Mouse (Mus musculus) midbrain, embryonic 16.5 days (tissue): Measurements from ENCODE around the gene Gphb5. TPM values are rescaled to one million over a fixed set of nuclear protein-coding genes. Genes with fewer than 3 reads are reported as not detected.

Experiments
- ATAC-seq: fragments of 200-750 bp; cut with Nextera tagmentation; 2 replicates; pipeline ENCODE4 v1.8.0; 2017; ENCODE audit warnings: moderate TSS enrichment
- H3K27ac ChIP-seq: fragments of 300-500 bp; sonication (generic); 2 replicates; pipeline ENCODE4 v1.5.1; 2014; ENCODE audit warnings: mild to moderate bottlenecking, low read length, mixed read lengths
- H3K27me3 ChIP-seq: fragments of 300-500 bp; sonication (generic); 2 replicates; pipeline ENCODE4 v1.6.1; 2014; ENCODE audit warnings: low read depth, low read length, mixed read lengths; ENCODE audit not compliant: control insufficient read depth, insufficient read depth
- H3K36me3 ChIP-seq: fragments of 300-500 bp; sonication (generic); 2 replicates; pipeline ENCODE4 v1.6.1; 2014; ENCODE audit warnings: mild to moderate bottlenecking, low read length, moderate library complexity, mixed read lengths; ENCODE audit not compliant: control insufficient read depth, insufficient read depth
- H3K4me1 ChIP-seq: fragments of 300-500 bp; sonication (generic); 2 replicates; pipeline ENCODE4 v1.6.1; 2014; ENCODE audit warnings: mild to moderate bottlenecking, low read length, mixed read lengths; ENCODE audit not compliant: control insufficient read depth, insufficient read depth
- H3K4me2 ChIP-seq: fragments of 300-500 bp; sonication (generic); 2 replicates; pipeline ENCODE4 v1.6.1; 2014; ENCODE audit warnings: mild to moderate bottlenecking, low read length, mixed read lengths
- H3K4me3 ChIP-seq: fragments of 300-500 bp; sonication (generic); 2 replicates; pipeline ENCODE4 v1.5.1; 2014; ENCODE audit warnings: low read depth, mild to moderate bottlenecking, low read length, moderate library complexity, mixed read lengths
- H3K9ac ChIP-seq: fragments of 300-500 bp; sonication (generic); 2 replicates; pipeline ENCODE4 v1.6.1; 2014; ENCODE audit warnings: low read depth, low read length, mixed read lengths
- H3K9me3 ChIP-seq: fragments of 300-500 bp; sonication (generic); replicated peaks from 2 replicates; pipeline ENCODE4 v1.6.1; 2014; ENCODE audit warnings: mild to moderate bottlenecking, low read length, mixed read lengths; ENCODE audit not compliant: control insufficient read depth, poor library complexity, severe bottlenecking
- WGBS: fragments of 180-500 bp; shearing (Covaris S2); extraction: QIAGEN DNeasy Blood & Tissue Kit; methylation state at CpG from one replicate; pipeline ENCODE4 v1.1.7; 2014; 5-methylcytosine and 5-hydroxymethylcytosine counted together
- polyA plus RNA-seq: library from polyadenylated mRNA; unstranded; fragments of >200 nt; fragmentation: Nextera tagmentation; extraction: Ambion mirVana; gene quantifications from 2 replicates; pipeline ENCODE4 v1.2.1, GENCODE M21; 2015

The Gphb5 gene
- polyA plus RNA-seq, 1 experiment from 2014 or later: not detected

GRCm38 (mm10) chr12:75387156-75387555 is 29.4 kb downstream of the Gphb5 start:
- H3K9ac ChIP-seq: no peak overlapping the region
- no peak overlapping the region for H3K4me3 ChIP-seq
- no peak overlapping the region for H3K27ac ChIP-seq
- WGBS: 89% methylated on average over 8 of the region's 8 CpGs
- H3K9me3 ChIP-seq: no peaks in the 10 kb centered on the region
- no peak for ATAC-seq
- no peaks in the 10 kb centered on the region for H3K36me3 ChIP-seq
- no peaks in the 10 kb centered on the region for H3K27me3 ChIP-seq
- no peak overlapping the region for H3K4me2 ChIP-seq
- no peaks in the 10 kb centered on the region; the same call in 1 of the 2 replicates for H3K4me1 ChIP-seq

DNA sequence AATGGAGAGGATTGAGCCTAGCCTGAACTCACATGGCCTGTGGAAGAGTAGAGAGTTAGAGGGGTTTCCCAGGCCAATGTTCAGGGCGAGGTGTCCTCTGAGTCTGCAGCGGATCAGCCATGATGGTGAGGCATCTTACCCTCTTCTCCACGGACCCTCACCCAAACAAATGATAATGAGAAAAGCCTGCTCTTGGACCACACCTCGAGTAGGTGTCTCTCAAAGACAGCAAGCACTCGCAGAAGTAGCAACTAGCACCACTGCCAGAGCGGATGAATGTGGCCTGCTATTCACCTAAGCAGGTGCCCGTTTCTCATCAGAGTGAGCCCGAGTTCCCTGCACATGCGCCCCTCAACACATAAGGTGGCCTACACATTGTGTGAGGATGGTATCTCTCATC is 29.9 kb downstream of the Gphb5 start:
- no peaks in the 10 kb centered on the region for H3K36me3 ChIP-seq
- H3K9me3 ChIP-seq: no peaks in the 10 kb centered on the region
- H3K9ac ChIP-seq: no peak overlapping the region
- no peak for ATAC-seq
- no peak overlapping the region for H3K4me2 ChIP-seq
- H3K27ac ChIP-seq: no peak overlapping the region
- H3K4me1 ChIP-seq: no peaks in the 10 kb centered on the region; the same call in 1 of the 2 replicates
- no peaks in the 10 kb centered on the region for H3K27me3 ChIP-seq
- WGBS: 94% methylated on average over 9 of the region's 9 CpGs
- no peak overlapping the region for H3K4me3 ChIP-seq

DNA sequence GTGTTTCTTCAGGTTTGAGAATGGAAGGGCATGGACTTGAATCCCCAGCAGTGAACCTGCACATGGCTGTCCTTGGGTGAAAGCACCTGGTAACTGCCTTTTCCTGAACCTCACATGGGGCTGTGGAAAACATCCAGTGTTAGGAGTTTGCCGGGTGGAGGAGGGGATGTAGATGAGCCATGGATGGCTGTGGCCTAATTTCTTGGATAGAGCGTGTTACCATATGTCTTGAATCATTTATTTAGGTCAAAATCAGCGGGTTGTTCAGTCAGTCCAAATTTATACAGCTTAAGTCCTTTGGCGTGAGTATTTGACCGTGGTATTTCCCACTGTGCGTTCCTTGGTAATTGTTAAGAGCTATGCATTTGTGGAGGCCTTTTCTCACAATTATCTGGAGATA is 40.5 kb downstream of the Gphb5 start:
- Histone ChIP-seq H3K9me3 (no peaks in the 10 kb centered on the region), H3K4me1 (no peaks in the 10 kb centered on the region), H3K9ac (no peak overlapping the region), H3K27me3 (no peaks in the 10 kb centered on the region), H3K27ac (no peak overlapping the region), H3K4me3 (no peak overlapping the region), H3K36me3 (no peaks in the 10 kb centered on the region), H3K4me2 (no peak overlapping the region)
- ATAC-seq: no peak
- 83% methylated on average over 6 of the region's 6 CpGs for WGBS

DNA sequence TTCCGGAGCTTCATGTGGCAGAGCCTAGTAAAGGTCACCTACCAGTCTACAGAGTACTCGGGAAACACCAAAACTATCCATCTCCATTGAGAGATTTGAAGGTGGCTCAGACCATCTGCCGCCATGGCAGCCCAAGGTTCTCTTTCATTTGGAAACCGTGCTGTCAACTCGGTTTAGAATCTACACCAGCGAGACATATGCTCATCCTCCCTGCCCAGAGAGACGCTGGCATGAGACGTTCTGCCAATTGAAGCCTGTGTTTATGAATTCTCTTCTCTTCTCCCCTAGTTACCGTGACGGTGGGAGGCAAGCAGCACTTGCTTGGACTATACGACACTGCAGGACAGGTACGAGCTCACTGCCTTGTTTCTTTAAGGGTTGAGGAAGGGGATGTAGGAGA is 41.5 kb downstream of the Gphb5 start:
- Histone ChIP-seq H3K4me1 (no peaks in the 10 kb centered on the region), H3K9me3 (no peaks in the 10 kb centered on the region), H3K9ac (no peak overlapping the region), H3K36me3 (no peaks in the 10 kb centered on the region), H3K27ac (no peak overlapping the region), H3K4me2 (no peak overlapping the region), H3K4me3 (no peak overlapping the region), H3K27me3 (no peaks in the 10 kb centered on the region)
- WGBS: 82% methylated on average over 12 of the region's 12 CpGs
- ATAC-seq: no peak

DNA sequence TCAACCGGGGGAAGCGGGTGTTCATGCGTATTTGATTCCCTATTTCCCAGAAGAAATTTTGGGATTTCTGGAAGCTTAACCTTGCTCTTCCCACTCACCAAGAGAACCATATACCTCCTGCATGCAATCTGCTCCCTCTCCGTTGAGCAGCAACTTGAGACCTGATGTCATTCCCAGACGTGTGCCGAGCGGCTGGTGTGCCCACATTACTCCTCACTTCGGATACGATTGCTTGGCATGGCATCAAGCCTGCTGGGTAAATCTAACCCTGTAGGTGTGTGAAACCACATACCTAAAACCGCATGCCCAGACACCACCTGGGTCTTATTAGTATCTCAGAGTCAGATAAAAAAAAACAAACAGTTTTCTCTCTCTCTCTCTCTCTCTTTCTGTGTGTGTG is 42.1 kb downstream of the Gphb5 start:
- WGBS: 95% methylated on average over 10 of the region's 10 CpGs
- no peak overlapping the region for H3K4me2 ChIP-seq
- no peaks in the 10 kb centered on the region for H3K4me1 ChIP-seq
- H3K4me3 ChIP-seq: no peak overlapping the region
- no peak overlapping the region for H3K9ac ChIP-seq
- H3K36me3 ChIP-seq: no peaks in the 10 kb centered on the region
- ATAC-seq: no peak
- no peaks in the 10 kb centered on the region for H3K9me3 ChIP-seq
- no peaks in the 10 kb centered on the region for H3K27me3 ChIP-seq
- H3K27ac ChIP-seq: no peak overlapping the region

GRCm38 (mm10) chr12:75369418-75369851 is 47.1 kb downstream of the Gphb5 start:
- ATAC-seq: no peak
- H3K4me3 ChIP-seq: no peak overlapping the region
- H3K9me3 ChIP-seq: no peaks in the 10 kb centered on the region
- H3K4me1 ChIP-seq: no peaks in the 10 kb centered on the region
- H3K27me3 ChIP-seq: no peaks in the 10 kb centered on the region
- H3K36me3 ChIP-seq: no peaks in the 10 kb centered on the region
- no peak overlapping the region for H3K9ac ChIP-seq
- WGBS: 72% methylated on average over 2 of the region's 2 CpGs
- H3K27ac ChIP-seq: no peak overlapping the region
- no peak overlapping the region for H3K4me2 ChIP-seq

GRCm38 (mm10) chr12:75368527-75368926 is 48.1 kb downstream of the Gphb5 start:
- ATAC-seq: no peak
- Histone ChIP-seq H3K4me2 (no peak overlapping the region), H3K4me3 (no peak overlapping the region), H3K27me3 (no peaks in the 10 kb centered on the region), H3K9ac (no peak overlapping the region), H3K36me3 (no peaks in the 10 kb centered on the region), H3K27ac (no peak overlapping the region), H3K4me1 (no peaks in the 10 kb centered on the region), H3K9me3 (no peaks in the 10 kb centered on the region)
- WGBS: 68% methylated on average over 5 of the region's 5 CpGs

- Histone ChIP-seq H3K27ac (no peak overlapping the region), H3K9ac (no peak overlapping the region), H3K9me3 (no peaks in the 10 kb centered on the region), H3K36me3 (no peaks in the 10 kb centered on the region), H3K4me3 (no peak overlapping the region), H3K27me3 (no peaks in the 10 kb centered on the region), H3K4me2 (no peak overlapping the region), H3K4me1 (no peaks in the 10 kb centered on the region)
- ATAC-seq: no peak
- WGBS: 95% methylated on average over 6 of the region's 6 CpGs
Observed at GRCm38 (mm10) chr12:75367371-75367770, 49.2 kb downstream of the Gphb5 start.

DNA sequence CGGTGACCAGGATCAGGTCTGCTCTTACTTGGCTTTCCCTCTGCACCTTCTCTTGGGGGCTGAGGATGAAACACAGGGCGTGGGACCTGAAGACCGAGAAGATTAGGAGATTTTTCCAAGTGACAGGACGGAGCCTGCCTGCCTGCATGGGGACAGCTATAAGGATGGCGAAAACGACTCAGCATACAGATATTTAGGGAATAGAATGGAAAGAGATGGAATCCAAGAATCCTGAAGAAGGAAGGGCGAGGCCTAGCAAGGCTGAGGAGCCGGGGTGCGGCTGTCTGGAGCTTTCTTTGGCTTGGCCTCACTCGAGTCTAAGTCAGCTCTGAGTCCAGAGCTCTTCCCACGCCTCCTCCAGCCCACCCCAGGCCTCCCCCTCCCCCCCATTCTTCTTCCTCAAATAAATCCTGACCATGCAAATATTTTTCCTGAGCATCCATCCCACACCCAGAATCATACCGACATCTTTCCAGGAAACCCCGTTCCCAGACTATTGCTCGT is 50.9 kb downstream of the Gphb5 start:
- WGBS: 87% methylated on average over 14 of the region's 14 CpGs
- H3K4me3 ChIP-seq: no peak overlapping the region
- H3K36me3 ChIP-seq: no peaks in the 10 kb centered on the region
- H3K9ac ChIP-seq: no peak overlapping the region
- H3K4me1 ChIP-seq: no peaks in the 10 kb centered on the region
- H3K27ac ChIP-seq: no peak overlapping the region
- no peaks in the 10 kb centered on the region for H3K9me3 ChIP-seq
- no peak for ATAC-seq
- no peaks in the 10 kb centered on the region for H3K27me3 ChIP-seq
- H3K4me2 ChIP-seq: no peak overlapping the region
